Mouse (Mus musculus) kidney, adult 9 months (tissue): ENCODE measurements around the gene Msi2.

Source experiments
- DNase-seq: peaks from one replicate; pipeline ENCODE4 v3.0.0; 2022

Msi2 gene

DNA sequence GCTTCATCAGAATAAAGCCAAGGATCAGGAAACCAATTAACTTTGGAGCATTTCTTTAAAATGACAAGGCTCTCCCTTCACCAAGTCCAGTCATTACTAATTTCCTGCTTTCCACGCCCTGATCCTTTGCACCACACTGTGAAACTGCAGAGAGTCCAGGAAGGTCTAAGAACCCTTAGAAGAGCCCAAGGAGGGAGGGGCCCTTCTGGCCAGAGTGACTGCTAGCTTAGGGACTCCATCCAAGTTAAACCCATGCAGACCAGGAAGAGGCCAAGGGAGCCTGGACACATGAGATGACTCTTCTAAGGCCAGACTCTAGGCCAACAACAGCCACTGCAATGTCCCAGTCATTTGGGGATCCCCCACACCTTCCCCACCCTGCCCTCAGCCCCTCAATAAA, 83.7 kb downstream of the Msi2 start:
- no peak for DNase-seq

DNA sequence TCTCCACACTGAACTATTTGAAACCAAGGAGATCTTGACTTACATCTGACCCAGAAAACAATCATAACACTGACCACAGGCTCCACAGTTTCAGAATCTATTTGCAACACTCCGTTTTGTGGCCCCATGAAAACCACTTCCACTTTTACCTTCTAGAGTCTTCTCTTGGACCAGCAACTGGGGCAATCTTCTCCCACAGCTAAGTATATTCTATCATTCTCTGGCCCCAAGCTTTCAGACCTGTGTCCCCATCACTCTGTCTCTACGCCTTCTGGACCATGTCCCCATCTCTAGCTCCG, 86.4 kb downstream of the Msi2 start:
- DNase-seq, result no peak

DNA sequence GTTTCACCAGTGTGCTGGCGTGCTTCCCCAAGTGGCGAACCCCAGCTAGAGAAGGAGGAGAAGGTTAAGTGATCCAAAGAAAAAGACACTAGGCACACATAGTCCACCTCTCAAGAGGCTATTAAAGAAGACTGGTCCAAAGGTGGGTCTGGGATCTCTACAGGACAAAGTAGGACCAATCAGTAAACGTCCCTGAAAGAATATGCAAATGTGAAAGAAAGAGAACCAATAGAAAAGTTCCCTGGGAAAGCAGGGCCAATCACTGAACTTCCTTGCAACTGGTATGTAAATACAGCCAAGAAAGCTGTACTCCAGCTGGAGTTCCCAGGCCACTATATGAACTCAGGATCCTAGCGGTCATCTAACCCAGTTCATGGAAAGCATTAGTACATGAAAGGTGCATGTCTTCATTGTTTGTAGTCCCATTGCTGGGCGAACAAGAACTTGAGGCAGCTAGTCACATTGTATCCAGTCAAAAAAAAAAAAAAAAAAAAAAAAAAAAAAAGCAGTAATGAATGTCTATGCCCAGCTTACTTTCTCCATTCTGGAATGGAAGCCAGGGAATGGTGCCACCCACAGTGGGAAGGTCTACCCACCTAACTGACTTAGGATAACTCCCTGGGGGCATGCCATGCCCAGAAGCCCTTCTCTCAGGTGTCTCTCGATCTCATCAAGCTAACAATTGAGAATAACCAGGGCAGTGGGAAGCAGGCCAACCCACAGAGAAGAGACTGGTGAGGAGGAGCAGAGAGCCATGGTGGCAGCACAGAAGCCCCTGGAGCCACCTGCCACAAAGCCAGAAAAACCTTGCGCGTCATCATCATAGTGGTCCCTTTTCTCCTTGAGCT, 87.0 kb downstream of the Msi2 start:
- DNase-seq, result peak; percentile 31

DNA sequence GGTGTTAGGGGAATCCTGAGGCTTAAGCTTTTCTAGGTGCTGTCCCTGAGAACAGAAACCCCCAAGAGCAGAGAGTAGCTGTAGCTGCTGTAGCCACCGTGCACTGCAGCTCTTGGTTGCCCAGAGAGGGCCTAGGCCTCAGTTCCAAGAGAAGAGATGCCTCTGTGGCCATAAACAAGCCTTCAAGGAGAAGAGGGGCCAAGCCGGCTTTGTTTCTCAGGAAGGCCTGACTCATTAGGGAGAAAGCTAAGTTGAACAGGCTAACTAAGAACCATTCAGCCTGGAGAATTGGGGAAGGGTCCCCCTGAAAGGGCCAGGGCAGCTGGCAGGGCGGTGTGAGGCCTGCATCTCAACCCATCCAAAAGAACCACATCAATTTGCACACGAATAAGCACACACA, 88.7 kb downstream of the Msi2 start:
- DNase-seq, result no peak

DNA sequence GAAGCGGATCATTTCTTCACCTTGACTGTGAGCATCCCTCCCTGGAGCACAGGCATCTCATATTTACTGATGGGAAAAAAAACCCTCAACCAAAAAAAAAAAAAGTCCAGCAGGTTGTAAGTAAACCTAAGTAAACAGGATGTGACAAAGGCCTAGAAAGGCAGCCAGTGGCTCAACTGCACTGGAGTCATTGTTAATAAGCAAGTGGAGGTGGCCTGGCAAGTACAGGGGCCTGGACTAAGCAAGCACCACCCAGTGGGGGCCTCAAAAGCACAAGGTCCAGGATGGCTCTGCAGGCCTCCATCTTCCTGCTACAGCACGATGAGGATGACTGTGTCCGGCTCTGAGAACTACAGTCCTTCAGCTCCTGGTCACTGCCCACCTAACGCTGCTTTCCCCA, 89.1 kb downstream of the Msi2 start:
- peak; percentile 18 for DNase-seq

DNA sequence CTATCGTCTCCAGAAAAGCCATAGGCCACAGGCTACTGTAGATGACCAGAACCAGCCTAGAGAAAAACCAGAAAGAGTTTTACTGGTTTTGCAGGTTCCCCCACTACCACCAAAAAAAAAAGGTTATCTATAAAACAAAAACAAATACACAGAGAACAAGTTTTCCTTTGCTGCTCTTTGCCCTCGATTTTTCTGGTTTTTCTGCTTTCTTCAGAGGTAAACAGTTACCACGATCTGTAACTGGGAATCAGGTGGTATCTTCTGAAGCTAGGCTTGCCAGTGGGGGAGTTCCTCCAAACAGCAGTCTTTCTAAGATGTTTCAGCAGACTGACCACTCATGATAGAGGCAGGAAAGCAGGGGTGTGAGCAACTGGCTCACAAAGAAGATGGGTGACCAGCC, 89.6 kb downstream of the Msi2 start:
- DNase-seq, result no peak

DNA sequence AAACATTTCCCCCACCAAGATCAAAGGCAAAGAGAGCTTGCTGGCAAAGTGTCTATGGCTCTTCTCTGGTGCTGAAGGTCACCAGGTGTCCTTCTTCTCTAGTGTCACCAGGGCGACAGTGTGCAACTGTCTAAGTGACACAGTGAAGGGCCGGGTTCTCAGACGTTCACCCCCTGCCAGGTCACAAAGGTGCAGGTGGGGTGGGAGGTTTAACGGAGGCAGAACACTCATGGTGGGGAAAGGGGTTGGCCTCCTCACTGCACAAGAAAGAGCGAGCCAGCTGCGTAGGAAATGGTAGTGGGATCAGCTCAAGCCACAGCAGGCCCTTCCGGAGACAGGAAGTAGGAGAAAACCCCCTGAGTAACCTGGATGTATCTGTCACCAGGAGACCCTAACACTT, 91.0 kb downstream of the Msi2 start:
- DNase-seq, result no peak

DNA sequence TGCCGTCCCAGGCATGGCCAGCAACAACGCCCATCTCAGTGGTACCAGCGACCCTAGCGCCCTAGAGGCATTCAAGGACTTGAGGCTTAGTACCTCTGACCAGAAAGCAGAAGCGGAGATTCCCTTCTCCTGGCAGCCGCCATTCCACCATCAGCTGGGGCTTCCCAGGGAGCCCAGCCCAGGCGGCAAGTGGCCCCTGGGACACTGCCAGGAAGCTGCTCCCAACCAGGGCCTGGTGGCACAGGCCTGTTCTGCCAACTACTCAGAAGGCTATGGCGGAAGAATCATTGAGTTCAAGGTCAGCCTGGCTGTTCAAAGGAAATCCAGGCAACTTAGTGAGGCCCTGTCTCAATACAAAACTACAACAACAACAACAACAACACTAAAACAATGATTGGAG, 91.7 kb downstream of the Msi2 start:
- DNase-seq, result peak; percentile 68

DNA sequence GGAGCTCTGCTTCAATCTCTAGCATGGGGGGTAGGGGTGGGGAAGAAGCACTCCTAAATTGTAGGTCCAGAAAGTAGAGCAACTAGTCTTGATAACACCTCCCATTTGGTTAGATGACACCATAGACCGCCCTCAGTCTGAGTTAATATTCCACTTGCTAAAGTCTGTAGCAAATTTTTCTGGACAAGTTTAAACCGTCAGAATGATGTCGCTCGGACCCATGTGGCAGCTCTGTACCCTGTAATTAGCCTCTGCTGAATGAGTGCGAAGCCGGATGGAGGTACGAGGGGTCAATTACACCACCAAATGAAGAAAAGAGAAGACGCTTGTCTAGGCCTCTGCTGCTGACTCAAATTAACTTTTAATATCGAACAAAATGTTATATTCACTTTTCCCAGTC, 92.3 kb downstream of the Msi2 start:
- peak; percentile 58 for DNase-seq

DNA sequence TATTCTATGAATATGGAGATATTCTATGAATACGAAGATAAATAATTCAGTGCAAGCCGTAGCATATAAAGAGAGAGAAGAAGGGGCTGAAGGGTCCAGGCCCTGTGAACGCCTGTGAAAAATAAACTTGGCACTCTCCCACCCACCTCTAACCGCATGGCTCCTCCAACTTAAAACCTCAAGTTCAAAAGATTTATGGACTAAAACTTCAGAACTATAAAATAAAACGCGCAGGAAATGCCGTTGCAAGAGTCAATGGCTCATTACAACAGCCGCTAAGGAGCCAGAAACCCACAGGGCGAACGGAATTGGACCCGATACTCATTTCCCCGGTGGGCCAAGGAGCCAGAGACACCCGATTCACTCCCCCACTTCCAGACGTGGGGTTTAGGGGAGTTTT, 93.2 kb downstream of the Msi2 start:
- no peak for DNase-seq

DNA sequence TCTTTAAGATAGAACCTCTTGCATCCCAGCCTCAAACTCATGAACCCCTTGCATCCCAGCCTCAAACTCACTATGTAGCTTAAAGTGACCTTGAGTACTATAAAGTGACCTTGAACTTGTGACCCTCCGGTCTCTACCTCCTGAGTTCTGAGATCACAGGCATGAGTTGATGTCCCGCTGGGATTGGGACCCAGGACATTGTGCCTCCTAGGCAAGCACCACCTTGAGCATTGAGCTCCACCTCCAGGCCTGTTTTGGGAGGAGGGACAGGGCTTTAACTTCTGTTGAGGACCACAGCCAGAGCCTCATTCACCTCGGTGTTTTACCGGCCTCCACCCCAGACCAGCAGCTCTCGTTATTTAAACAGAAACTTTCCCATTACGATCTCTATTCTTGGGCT, 93.7 kb downstream of the Msi2 start:
- DNase-seq, result no peak

DNA sequence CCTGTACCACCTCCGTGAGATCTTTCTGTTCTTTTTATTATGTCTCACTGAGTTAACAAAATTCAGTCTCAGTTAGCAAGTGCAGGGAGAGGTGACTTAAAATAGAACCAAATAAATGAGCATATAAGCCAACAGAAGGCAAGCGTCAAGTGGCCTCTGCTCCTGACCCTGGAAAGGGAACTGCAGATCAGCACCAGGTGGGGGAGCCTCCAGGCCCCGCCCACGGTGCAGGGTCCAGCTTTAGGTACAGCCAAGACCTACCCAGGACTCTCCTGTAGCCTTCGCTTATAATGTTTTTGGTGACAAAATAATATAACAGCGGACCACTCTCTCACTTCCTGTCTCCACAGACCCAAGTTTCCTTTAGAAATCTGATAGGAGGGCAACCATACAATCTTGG, 94.6 kb downstream of the Msi2 start:
- peak; percentile 82 for DNase-seq

DNA sequence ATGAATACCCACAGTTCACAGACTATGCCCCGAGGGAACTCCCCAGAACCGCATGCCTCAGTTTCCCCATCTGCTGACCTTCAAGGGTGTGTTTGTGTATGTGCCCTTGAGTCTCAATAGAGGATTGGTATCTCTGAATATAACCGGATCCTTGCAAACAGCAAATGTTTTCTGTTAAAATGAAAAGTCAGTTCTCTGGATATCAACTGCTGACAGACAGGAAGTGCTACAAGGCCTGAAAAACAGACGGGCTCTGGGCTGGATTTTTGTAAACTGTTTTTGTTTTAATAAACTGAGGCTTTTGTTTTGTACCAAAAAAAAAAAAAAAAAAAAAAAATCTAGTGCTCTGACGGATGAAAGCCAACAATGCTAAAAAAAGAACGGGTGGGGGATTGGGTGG, 95.8 kb downstream of the Msi2 start:
- DNase-seq, result no peak

DNA sequence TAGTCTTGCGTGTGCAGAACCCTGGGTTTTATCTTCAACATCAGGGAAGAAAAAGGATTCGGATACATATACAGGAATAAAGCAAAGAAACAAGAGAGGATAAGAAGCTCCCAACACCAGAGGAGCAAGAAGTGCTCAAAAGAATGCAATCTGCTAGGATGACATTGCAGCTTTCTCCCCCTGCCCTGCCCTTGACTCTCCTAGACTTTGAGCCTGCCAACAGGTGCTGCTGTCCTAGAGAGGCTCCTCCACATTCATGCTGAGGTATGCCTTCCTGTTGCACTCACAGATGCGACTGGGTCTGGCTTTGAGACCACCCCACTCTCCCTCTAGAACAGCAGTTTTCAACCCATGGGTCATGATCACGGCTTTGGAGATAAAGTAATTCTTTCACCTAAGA, 96.5 kb downstream of the Msi2 start:
- DNase-seq, result no peak

DNA sequence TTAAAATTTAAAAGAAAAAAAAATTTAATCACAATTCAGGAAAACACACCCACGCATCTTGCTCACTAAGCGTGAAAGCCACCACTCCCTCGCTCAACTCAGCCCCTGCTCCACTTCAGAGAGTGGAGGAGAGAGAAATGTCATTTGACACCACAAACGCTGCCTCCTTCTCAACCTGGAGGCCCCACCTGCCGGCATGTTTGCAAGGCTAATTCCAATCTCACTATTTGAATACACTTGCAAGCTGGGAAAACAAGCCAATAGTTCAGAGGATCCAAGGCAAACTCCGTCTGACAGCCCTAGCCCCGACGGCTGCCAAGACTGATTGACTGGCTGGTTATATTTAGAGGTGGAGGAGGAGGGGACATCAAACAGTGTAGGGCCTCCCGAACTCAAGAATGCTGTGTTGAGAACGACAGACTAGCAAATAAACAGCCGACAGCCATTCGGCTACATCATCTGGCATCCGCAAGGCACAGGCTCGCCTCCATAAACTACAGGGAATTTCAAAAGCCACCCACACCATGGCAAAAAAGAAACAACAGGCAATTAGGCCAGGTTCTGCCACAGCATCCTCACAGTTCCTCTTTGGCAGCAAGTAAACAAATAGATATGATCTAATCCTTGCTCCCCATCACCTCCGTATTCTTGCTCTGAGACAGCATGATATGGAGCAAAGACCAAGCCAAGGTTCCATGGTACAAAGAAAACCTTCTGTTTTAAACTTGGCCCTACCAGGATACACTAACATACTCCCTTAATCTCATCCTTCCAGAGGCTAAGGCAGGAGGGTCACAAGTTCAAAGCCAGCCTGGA, 97.9 kb downstream of the Msi2 start:
- peak; percentile 74 for DNase-seq

DNA sequence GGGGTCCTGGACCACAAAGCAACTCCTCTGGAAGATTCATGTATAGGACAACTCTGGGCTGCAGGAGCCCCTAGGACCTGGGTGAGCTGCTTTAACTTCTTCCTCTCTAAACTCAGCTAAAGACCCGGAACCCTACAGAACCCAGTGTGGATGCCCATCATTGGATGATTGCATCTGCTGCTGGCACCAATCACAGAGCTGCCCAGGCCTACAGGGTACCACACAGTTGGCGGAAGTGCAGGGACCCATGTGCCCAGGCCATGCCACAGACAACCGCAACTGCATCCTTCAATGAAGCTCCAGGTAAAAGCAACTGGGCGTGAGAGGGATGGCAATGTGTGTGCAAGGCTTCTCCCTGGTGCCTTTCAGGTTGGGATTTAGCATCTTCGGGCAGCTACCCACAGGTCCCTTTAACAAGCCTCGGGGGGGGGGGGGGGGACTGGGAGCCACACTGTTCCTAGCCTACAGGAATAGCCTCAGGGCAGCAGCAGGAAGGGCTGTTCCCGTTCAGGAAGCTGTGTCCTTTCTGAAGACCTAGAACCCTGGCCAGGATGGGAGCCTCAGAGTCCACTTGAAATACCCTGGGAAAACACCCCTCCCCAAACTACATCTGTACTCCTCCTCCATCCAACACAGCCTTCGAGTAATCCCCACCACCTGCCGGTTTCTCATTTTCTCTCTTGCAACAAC, 98.7 kb downstream of the Msi2 start:
- DNase-seq, result no peak

DNA sequence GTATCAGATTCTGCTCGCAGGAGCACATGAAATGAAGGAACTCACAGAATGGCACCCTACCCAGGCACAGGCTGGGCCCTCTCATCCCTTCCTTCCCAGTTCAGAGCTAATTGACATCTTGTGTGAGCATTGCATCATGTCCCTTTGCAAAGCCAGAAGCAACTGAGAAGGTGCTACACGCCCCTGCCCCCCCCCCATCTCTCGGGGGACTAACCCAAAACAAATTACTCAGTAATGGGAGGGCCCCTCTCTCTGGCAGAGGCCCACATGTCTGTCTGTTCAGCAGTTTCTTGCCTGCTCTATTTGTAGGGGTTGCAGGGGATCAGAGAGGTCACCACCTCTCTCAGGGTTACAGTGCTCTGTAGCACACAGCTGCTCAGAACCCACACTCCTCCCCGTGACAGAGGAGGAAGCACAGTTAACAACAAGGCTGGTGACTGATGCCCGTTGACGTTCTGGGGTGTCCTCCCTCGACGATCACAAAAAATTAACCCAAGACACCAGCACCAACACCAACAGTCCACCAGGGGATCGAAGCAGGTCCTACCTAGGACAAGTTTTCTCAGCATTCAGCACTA, 99.5 kb downstream of the Msi2 start:
- DNase-seq, result peak; percentile 67

DNA sequence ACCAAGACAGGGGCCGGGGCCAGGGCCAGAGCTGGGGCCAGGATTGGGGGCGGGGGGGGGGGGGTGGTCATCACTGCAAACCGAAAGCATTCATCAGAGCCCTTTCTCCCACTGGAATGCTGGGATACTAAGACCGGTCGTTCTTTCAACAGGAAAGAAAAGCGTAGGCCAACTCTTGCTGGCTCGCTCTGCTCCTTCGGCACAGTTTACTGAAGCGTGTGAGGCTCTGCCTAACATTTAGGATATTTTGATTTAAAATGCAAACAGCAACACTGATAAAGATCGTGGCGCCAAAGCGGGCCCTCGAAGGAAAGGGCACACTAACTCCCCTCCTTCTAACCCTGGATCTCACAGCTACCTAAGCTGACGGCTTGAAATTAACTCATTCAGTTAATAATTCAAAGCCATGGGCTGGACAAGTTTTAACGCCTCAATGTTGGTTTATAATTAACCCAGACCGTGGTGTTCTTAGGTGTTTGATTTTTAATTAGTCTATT, 100.3 kb downstream of the Msi2 start:
- peak; percentile 93 for DNase-seq

DNA sequence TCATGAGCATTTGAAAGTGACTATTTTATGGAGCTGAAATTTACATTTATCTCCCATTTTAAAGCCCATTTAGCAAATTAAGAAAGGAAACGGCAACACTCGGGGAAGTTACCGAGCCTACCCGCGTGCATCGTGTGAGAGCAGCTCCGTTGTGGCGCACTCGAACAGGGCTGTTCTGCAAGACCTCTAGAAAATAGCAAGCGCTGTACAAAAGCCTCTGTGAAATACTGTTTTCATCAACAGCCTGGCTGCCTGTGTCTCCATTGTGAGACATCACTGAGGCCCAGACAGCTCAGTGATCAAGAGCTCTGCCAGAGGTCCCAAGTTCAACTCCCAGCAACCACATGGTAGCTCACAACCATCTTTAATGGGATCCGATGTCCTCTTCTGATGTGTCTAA, 100.9 kb downstream of the Msi2 start:
- DNase-seq, result no peak

DNA sequence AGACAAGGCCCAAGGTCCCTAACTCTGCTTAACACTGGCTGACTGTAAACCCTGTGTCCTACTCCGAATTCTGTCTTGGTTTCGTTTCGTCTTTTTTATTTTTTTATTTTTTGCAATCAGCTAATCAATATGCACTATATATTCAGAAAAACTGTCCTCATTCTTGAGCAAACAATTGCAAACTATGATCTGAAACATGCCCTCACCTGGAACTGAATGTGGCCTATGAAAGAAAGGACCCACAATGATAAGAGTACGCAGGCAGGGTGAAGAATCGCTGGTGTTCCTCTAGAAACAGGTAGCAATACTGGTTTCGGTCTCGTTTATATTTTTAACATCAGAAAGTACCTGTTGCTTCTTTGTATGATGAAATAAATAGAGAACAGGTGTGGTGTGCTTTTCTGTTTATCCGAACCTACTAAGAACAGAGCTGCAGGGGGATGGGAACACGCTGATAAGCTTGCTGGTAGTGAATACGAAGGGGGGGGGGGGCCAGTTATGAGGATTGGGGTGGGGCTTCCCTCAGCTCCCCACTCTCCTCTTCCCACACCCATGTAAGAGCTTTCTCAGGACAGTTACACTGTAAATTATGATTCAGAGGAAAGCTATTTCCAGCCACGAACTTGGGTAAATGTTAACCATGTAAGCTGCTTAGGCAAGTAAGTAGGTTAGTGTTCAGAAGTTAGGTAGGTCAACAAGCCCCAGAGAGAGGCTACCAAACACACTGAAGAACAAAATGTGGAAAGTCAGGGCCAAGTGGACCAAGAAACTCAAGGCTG, 103.6 kb downstream of the Msi2 start:
- peak; percentile 86 for DNase-seq

DNA sequence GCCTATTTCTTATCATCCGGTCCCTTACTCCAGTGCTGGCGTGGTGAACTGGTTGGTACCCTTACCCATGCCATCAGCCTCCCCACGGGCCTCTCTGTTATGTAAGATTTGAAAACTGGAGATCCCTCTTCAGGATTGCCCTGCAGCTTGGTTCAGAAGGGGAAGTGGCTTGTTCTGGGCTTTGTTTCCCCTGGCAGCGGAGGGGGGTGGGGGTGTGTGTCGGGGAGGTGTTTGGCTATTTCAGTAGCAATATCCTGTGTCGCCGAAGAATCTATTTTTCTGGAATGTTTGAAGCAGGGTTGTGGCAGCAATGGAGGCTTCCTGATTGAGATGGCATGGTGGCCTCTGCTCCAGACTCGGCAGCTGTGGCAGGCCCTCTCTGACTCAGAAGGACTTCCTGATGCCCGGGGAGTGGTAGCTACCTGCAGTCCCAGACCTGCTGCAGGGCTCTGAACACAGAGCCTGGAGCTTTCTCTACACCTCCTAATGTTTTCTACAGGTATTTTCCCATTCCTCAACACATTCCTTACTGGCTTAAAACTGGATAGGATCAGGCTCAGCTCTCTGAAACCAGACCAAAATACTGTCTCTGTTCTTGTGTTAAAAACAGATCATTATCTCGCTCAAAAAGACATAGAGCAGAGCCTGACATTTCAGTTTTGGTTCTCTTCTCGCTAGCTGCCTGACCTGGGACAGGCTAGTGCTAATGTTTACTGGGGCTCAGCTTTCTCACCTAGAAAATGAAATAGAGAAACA, 104.4 kb downstream of the Msi2 start:
- no peak for DNase-seq

DNA sequence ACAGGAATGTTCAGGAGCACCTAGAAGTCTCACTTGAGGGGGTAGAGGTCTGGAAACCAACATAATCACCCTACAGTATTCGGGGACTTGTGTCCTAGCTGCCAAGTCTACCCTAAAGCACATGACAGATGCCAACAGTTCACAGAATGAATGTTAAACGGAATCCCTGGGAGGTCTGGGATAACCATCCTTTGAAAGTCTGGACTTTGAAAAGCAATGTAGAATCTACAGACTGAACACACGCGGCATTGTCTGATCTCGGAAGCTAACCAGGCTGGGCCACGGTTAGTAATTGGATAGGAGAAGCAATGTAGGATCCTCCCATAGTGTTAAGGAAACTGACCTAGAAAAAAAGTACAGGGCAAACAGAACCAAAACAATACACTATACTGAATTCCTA, 105.3 kb downstream of the Msi2 start:
- peak; percentile 67 for DNase-seq
